Mouse (Mus musculus) C3H10T1/2 (cell line): ENCODE measurements around the gene Olfr1443. TPM values are rescaled to one million over a fixed set of nuclear protein-coding genes. Genes with fewer than 3 reads are reported as not detected.

Source experiments
- polyA plus RNA-seq, 2 experiments: library from polyadenylated mRNA; unstranded; fragments of >200 nt; fragmentation: generic; extraction: Trizol; gene quantifications; one replicate each; pipeline ENCODE4 v1.2.1; 2012; ENCODE audit warnings: missing spikeins in 2 of 2

Gene Olfr1443
- polyA plus RNA-seq, result not detected

GRCm38 (mm10) chr19:12677812-12678211 is at the start of gene Olfr1443:
Olfr1443 (plus strand) TSS chr19:12678112.

DNA sequence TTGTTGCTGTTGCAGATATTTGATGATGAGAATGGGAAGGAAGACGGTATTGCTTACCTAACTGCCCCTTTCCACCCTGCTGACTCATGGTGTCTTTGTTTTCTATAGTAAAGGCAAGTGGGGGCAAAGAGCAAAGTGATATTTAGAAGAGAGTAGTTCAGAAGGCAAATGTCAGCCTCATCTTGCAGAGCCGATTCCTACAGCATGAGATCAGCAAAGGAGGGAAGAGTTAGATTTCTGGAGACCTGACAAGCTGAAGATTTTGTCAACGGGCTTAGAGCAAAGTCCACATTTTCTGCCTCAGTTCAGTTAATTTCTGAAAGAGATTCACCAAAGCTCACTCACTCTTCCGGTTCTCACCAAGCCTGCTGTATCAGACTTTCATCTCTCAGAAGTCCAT is 44.7 kb upstream of the Olfr1443 start, which contains the start of gene Glyat:
Gene Glyat (plus strand): TSS at position 133 of the 400 bp plus-strand sequence.

GRCm38 (mm10) chr19:12670139-12670538 is 7.8 kb upstream of the Olfr1443 start, which contains the start of gene Olfr1442:
Olfr1442 (plus strand) TSS chr19:12670439.

DNA sequence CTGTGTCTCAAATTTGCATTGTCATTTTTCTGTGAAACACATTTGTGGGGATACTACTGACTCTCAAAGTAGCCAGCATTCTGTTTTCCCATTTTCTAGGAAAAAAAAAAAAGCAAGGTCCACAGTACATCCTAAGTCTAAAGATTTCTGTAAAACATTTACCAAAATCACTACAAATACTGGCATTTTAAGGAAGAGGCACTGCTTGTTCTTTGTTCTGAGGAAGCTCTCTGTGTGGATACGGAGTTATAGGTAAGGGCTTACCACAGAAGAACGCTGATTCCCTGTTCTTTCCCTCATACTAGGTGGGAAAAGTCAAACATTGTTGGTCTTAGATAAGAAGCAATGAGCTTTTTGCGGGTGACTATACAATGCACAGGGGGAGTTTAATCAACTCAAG is 17.7 kb downstream of the Olfr1443 start, which contains the start of gene Keg1:
Gene Keg1 (plus strand): TSS at position 197 of the 400 bp plus-strand sequence.

Other genes starting within 250 kb of the Olfr1443 start
- under 1 TPM in 1 of 2 experiments, not detected in 1; 0.05 TPM for gene Mpeg1, start 217.3 kb upstream of the Olfr1443 start, polyA plus RNA-seq
- 1 to 10 TPM; 1.8 to 8.0 TPM for gene Dtx4, start 176.7 kb upstream of the Olfr1443 start, polyA plus RNA-seq
- 1 to 10 TPM; 3.0 to 6.9 TPM for gene Fam111a, start 132.4 kb upstream of the Olfr1443 start, polyA plus RNA-seq
- gene Gm4952, start 78.1 kb upstream of the Olfr1443 start, polyA plus RNA-seq, result under 1 TPM; 0.04 to 0.05 TPM
- under 1 TPM; 0.02 TPM for gene Glyat, start 44.8 kb upstream of the Olfr1443 start, polyA plus RNA-seq
- not detected for gene Olfr1442, start 7.7 kb upstream of the Olfr1443 start, polyA plus RNA-seq
- gene Keg1, start 17.7 kb downstream of the Olfr1443 start, polyA plus RNA-seq, result not detected
- gene Cntf, start 87.5 kb downstream of the Olfr1443 start, polyA plus RNA-seq, result 1 to 10 TPM in 1 of 2 experiments, under 1 TPM in 1; 0.04 to 1.7 TPM
- 10 to 100 TPM in 1 of 2 experiments, 1 to 10 TPM in 1; 6.0 to 19.4 TPM for gene Zfp91, start 118.0 kb downstream of the Olfr1443 start, polyA plus RNA-seq
- gene Lpxn, start 118.1 kb downstream of the Olfr1443 start, polyA plus RNA-seq, result under 1 TPM; 0.23 to 0.51 TPM
- gene Gm5244, start 168.6 kb downstream of the Olfr1443 start, polyA plus RNA-seq, result not detected
- not detected for gene Olfr1444, start 179.2 kb downstream of the Olfr1443 start, polyA plus RNA-seq
- not detected for gene Olfr1445, start 205.7 kb downstream of the Olfr1443 start, polyA plus RNA-seq
- not detected for gene Olfr1446, start 215.4 kb downstream of the Olfr1443 start, polyA plus RNA-seq
- not detected for gene Olfr1447, start 225.6 kb downstream of the Olfr1443 start, polyA plus RNA-seq
- gene Olfr1448, start 246.3 kb downstream of the Olfr1443 start, polyA plus RNA-seq, result not detected